Mouse (Mus musculus) heart, embryonic 15.5 days (tissue): ENCODE measurements around the gene Ddx18. TPM values are rescaled to one million over a fixed set of nuclear protein-coding genes. Genes with fewer than 3 reads are reported as not detected.
A peak's percentile ranks its signal among the peaks of the same experiment; 100 is the strongest.

Experiments used
- ATAC-seq: fragments of 200-750 bp; cut with Nextera tagmentation; replicated peaks from 2 replicates; pipeline ENCODE4 v1.8.0; 2017; ENCODE audit warnings: low read depth, moderate TSS enrichment; ENCODE audit not compliant: insufficient number of reproducible peaks, insufficient read depth, low FRiP score
- H3K27ac ChIP-seq: fragments of 300-500 bp; sonication (generic); 2 replicates; pipeline ENCODE4 v1.5.1; 2015; ENCODE audit warnings: mild to moderate bottlenecking, inconsistent platforms
- H3K27me3 ChIP-seq: fragments of 300-500 bp; sonication (generic); 2 replicates; pipeline ENCODE4 v1.6.1; 2015; ENCODE audit warnings: inconsistent platforms
- H3K36me3 ChIP-seq: fragments of 300-500 bp; sonication (generic); 2 replicates; pipeline ENCODE4 v1.6.1; 2015; ENCODE audit warnings: mild to moderate bottlenecking, inconsistent platforms
- H3K4me1 ChIP-seq: fragments of 300-500 bp; sonication (generic); replicated peaks from 2 replicates; pipeline ENCODE4 v1.6.1; 2015; ENCODE audit warnings: inconsistent platforms
- H3K4me2 ChIP-seq: fragments of 300-500 bp; sonication (generic); 2 replicates; pipeline ENCODE4 v1.6.1; 2015; ENCODE audit warnings: inconsistent platforms, mild to moderate bottlenecking, moderate library complexity
- H3K4me3 ChIP-seq: fragments of 300-500 bp; sonication (generic); 2 replicates; pipeline ENCODE4 v1.5.1; 2015; ENCODE audit warnings: mild to moderate bottlenecking, inconsistent platforms
- H3K9ac ChIP-seq: fragments of 300-500 bp; sonication (generic); 2 replicates; pipeline ENCODE4 v1.6.1; 2015; ENCODE audit warnings: mild to moderate bottlenecking, inconsistent platforms
- H3K9me3 ChIP-seq: fragments of 300-500 bp; sonication (generic); replicated peaks from 2 replicates; pipeline ENCODE4 v1.6.1; 2016; ENCODE audit warnings: inconsistent platforms
- WGBS: fragments of 180-500 bp; shearing (Covaris S2); methylation state at CpG from one replicate; pipeline ENCODE4 v1.1.7; 2015; ENCODE audit warnings: mixed read lengths; 5-methylcytosine and 5-hydroxymethylcytosine counted together
- polyA plus RNA-seq: library from polyadenylated mRNA; unstranded; fragments of >200 nt; fragmentation: Nextera tagmentation; extraction: Ambion mirVana; gene quantifications from 2 replicates; pipeline ENCODE4 v1.2.1, GENCODE M21; 2015

Gene Ddx18
- 26.5 and 31.8 TPM in 2 replicates for polyA plus RNA-seq

GRCm38 (mm10) chr1:121567521-121568489 is at the start of gene Ddx18:
Gene Ddx18 (minus strand): TSS chr1:121567989.
- Histone ChIP-seq H3K4me1 (peaks cover 10% of the 10 kb centered on the region), H3K9ac (peak within 1 kb of the TSS; percentile 72), H3K27ac (peak within 1 kb of the TSS; percentile 31), H3K9me3 (no peaks in the 10 kb centered on the region), H3K36me3 (peaks cover 20% of the 10 kb centered on the region), H3K27me3 (no peaks in the 10 kb centered on the region), H3K4me3 (peak within 1 kb of the TSS; percentile 70), H3K4me2 (peak within 1 kb of the TSS; percentile 76)
- ATAC-seq, result peak; percentile 95
- WGBS, result 7% methylated on average over 53 of the region's 53 CpGs

- no peak overlapping the region for H3K9ac ChIP-seq
- H3K4me2 ChIP-seq, result no peak overlapping the region
- no peaks in the 10 kb centered on the region for H3K9me3 ChIP-seq
- H3K27ac ChIP-seq, result no peak overlapping the region
- no peaks in the 10 kb centered on the region for H3K36me3 ChIP-seq
- no peaks in the 10 kb centered on the region for H3K27me3 ChIP-seq
- ATAC-seq, result no peak
- WGBS, result 52% methylated on average over 7 of the region's 7 CpGs
- H3K4me3 ChIP-seq, result no peak overlapping the region
- H3K4me1 ChIP-seq, result no peaks in the 10 kb centered on the region
These were observed 40.2 kb upstream of the Ddx18 start for GRCm38 (mm10) chr1:121608000-121608399.

DNA sequence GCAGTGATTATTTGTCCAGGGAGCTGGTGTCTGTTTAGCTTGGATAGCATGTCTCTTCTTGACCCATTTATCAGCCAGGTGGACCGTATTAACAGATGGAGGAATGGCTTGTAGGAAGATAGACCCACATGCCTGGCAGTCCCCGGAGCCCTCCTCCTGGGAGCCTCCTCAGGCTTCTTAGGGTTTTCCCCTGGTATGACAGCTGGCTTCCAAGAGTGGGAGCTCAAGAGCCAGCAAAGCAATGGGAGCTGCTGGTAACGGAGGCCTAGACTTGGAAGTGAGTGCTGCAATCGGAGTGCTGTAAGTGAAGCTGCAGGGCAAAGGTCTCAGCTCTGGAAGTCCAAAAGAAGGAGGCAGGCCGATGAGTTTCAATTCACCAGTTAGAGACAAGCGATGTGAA is 37.3 kb upstream of the Ddx18 start:
- Histone ChIP-seq H3K9me3 (no peaks in the 10 kb centered on the region), H3K4me3 (no peak overlapping the region), H3K36me3 (no peaks in the 10 kb centered on the region), H3K27ac (no peak overlapping the region), H3K4me2 (no peak overlapping the region), H3K27me3 (no peaks in the 10 kb centered on the region), H3K4me1 (no peaks in the 10 kb centered on the region), H3K9ac (no peak overlapping the region)
- ATAC-seq, result no peak
- WGBS, result 39% methylated on average over 6 of the region's 6 CpGs

- Histone ChIP-seq H3K27me3 (no peaks in the 10 kb centered on the region), H3K36me3 (no peaks in the 10 kb centered on the region), H3K27ac (no peak overlapping the region), H3K4me2 (no peak overlapping the region), H3K9me3 (no peaks in the 10 kb centered on the region), H3K4me1 (no peaks in the 10 kb centered on the region), H3K4me3 (no peak overlapping the region), H3K9ac (no peak overlapping the region)
- 71% methylated on average over 6 of the region's 6 CpGs for WGBS
- ATAC-seq, result no peak
These were observed 34.1 kb upstream of the Ddx18 start for GRCm38 (mm10) chr1:121601893-121602292.

DNA sequence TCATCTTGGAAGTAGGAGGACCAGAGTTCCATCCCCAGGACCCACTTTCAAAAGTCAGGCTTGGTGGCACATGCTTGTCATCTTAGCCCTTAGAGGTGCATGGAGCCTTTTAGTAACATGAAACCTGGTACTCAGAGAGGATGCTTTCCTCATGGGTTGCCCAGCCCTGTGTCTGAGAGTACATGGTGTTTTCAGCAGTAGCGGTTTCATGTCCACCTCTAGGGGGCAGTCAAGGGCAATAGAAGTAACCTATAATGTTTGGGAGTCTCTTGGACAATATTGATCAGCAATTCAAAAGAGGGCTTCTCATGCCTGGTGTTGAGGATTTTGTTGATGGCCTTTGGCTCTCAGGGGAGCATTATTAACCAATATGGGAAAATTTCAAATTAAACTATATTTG is 33.3 kb upstream of the Ddx18 start:
- no peak for ATAC-seq
- 31% methylated on average over 1 of the region's 1 CpGs for WGBS
- H3K27me3 ChIP-seq, result no peaks in the 10 kb centered on the region

GRCm38 (mm10) chr1:121598421-121598820 is 30.6 kb upstream of the Ddx18 start:
- Histone ChIP-seq H3K9ac (no peak overlapping the region), H3K4me2 (no peak overlapping the region), H3K9me3 (no peaks in the 10 kb centered on the region), H3K27ac (no peak overlapping the region), H3K36me3 (no peaks in the 10 kb centered on the region), H3K27me3 (no peaks in the 10 kb centered on the region), H3K4me3 (no peak overlapping the region), H3K4me1 (no peaks in the 10 kb centered on the region)
- ATAC-seq, result no peak; the same call in 1 of the 2 replicates
- 48% methylated on average over 3 of the region's 3 CpGs for WGBS

More for the DNA sequence above, 33.3 kb upstream of the Ddx18 start:
- Histone ChIP-seq H3K9ac (no peak overlapping the region), H3K4me1 (no peaks in the 10 kb centered on the region), H3K4me2 (no peak overlapping the region), H3K4me3 (no peak overlapping the region), H3K27ac (no peak overlapping the region), H3K36me3 (no peaks in the 10 kb centered on the region), H3K9me3 (no peaks in the 10 kb centered on the region)

DNA sequence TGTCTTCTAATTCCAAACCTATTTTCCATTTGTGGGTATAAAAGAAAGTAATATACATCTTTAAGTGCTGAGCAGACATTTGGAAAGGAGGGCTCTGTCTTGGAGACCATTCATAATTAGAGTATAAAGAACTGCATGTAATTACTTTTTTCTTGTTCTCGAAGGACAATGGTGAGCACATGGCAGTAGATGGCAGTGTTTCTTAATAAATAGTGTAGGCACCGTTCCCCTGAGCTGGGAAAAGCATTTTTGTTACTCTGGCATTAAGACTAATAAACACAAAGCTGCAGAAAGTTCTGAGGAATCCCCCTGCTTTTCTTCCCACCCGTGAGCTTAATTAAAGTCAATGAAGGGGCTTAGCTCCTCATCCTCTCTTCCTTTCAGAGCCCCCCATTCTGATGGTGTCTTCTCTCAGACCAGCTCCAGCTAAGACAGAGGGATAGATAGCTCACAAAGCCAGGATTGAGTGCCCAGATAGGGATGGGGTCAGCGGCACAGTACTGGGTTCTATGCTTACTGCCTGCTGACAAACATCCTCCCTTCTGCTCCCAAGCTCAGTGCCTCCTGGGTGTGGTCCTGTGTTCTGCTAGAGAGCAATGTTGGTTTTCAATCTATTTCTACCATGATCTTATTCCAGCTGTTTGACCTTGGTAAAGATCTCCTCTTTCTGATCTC is 29.3 kb upstream of the Ddx18 start:
- H3K9ac ChIP-seq, result no peak overlapping the region
- H3K36me3 ChIP-seq, result no peaks in the 10 kb centered on the region
- no peaks in the 10 kb centered on the region for H3K9me3 ChIP-seq
- H3K27ac ChIP-seq, result no peak overlapping the region
- H3K4me2 ChIP-seq, result no peak overlapping the region
- H3K4me3 ChIP-seq, result no peak overlapping the region
- 36% methylated on average over 4 of the region's 4 CpGs for WGBS
- no peaks in the 10 kb centered on the region for H3K4me1 ChIP-seq
- no peak for ATAC-seq
- H3K27me3 ChIP-seq, result no peaks in the 10 kb centered on the region

DNA sequence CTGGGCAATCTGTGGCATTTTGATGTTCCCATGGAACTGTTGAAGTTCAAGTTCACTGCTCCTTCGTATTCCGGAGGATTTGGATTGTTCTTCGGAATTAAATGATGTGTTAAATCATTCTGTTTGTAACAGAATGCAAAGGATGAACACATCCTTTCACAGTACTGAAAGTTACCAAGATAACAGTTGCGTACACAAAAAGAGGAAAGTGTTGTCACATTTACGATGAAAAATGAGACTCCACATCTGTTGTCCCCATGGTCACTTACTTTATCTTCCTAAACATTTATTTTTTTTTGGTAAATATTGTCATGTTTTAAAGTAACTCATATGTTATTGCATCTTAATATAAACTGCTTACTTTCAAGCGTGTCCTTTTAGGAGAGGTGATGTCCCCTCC is 17.0 kb upstream of the Ddx18 start:
- ATAC-seq, result no peak
- Histone ChIP-seq H3K27me3 (no peaks in the 10 kb centered on the region), H3K9ac (no peak overlapping the region), H3K36me3 (no peaks in the 10 kb centered on the region), H3K9me3 (no peaks in the 10 kb centered on the region), H3K4me2 (no peak overlapping the region), H3K4me3 (no peak overlapping the region), H3K4me1 (no peaks in the 10 kb centered on the region), H3K27ac (no peak overlapping the region)
- WGBS, result 61% methylated on average over 6 of the region's 6 CpGs

GRCm38 (mm10) chr1:121581133-121581855 is 13.5 kb upstream of the Ddx18 start:
- Histone ChIP-seq H3K4me1 (no peaks in the 10 kb centered on the region), H3K4me2 (no peak overlapping the region), H3K27ac (no peak overlapping the region), H3K36me3 (no peaks in the 10 kb centered on the region), H3K9ac (no peak overlapping the region), H3K4me3 (no peak overlapping the region), H3K27me3 (no peaks in the 10 kb centered on the region), H3K9me3 (no peaks in the 10 kb centered on the region)
- ATAC-seq, result no peak
- 80% methylated on average over 5 of the region's 5 CpGs for WGBS

- no peaks in the 10 kb centered on the region for H3K27me3 ChIP-seq
- H3K9ac ChIP-seq, result no peak overlapping the region
- H3K27ac ChIP-seq, result no peak overlapping the region
- no peaks in the 10 kb centered on the region for H3K9me3 ChIP-seq
- WGBS, result 53% methylated on average over 1 of the region's 1 CpGs
- no peaks in the 10 kb centered on the region for H3K4me1 ChIP-seq
- H3K36me3 ChIP-seq, result no peaks in the 10 kb centered on the region
- no peak overlapping the region for H3K4me2 ChIP-seq
- H3K4me3 ChIP-seq, result no peak overlapping the region
- ATAC-seq, result no peak; the same call in 1 of the 2 replicates
These were observed 9.7 kb upstream of the Ddx18 start for GRCm38 (mm10) chr1:121577491-121577890.

DNA sequence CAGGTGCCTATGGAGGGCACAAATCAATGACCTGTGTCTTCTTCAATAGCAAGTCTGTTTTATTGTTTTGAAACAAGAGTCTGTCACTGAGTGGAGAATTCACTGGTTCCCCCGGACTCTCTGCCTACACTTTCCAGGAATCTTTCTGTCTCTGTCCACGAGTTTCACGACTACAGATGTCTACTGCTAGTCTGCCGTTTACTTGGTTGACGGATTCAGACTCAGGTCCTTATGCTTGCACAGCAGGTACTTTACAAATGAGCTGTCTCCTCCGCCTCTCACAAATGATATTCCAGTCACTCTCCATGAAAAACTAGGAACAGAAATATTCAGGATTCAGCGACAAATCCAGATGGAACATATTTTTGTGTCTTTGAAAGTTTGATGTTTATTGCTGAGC is 2.7 kb upstream of the Ddx18 start:
- H3K9ac ChIP-seq, result no peak overlapping the region
- H3K36me3 ChIP-seq, result no peaks in the 10 kb centered on the region
- H3K27ac ChIP-seq, result no peak overlapping the region
- peaks cover 10% of the 10 kb centered on the region for H3K4me1 ChIP-seq
- no peaks in the 10 kb centered on the region for H3K27me3 ChIP-seq
- H3K4me2 ChIP-seq, result no peak overlapping the region
- H3K9me3 ChIP-seq, result no peaks in the 10 kb centered on the region
- WGBS, result 75% methylated on average over 7 of the region's 7 CpGs
- no peak overlapping the region for H3K4me3 ChIP-seq
- ATAC-seq, result no peak
